Mouse (Mus musculus) embryonic fibroblast, embryonic 13.5 days (primary cell): ENCODE data around the gene Krtap16-1.

ENCODE experiments used
- CTCF ChIP-seq: IDR thresholded peaks from 2 replicates; pipeline ENCODE4 v1.5.1; 2011; ENCODE audit warnings: mild to moderate bottlenecking, control low read depth, low read length, moderate library complexity, borderline replicate concordance; ENCODE audit not compliant: insufficient read depth
- POLR2A ChIP-seq: IDR thresholded peaks from 2 replicates; pipeline ENCODE4 v1.6.1; 2011; ENCODE audit warnings: low read depth, mild to moderate bottlenecking, control low read depth, low read length, moderate library complexity

GRCm38 (mm10) chr11:100013691-100014171 is 27.3 kb upstream of the Krtap16-1 start:
- TF ChIP-seq CTCF (no peak), POLR2A (no peak)
